Mouse (Mus musculus) forebrain, embryonic 14.5 days (tissue): ENCODE results near the gene Rhou. TPM values are rescaled to one million over a fixed set of nuclear protein-coding genes. Genes with fewer than 3 reads are reported as not detected.
"Not testable (repeated sequence)": the region's sequence is repeated elsewhere in the genome, so short reads cannot be mapped to it uniquely, and the experiment has no call there.

Experiments
- ATAC-seq: fragments of 200-750 bp; cut with Nextera tagmentation; 2 replicates; pipeline ENCODE4 v1.8.0; 2017; ENCODE audit warnings: mild to moderate bottlenecking, moderate library complexity
- DNase-seq: peaks from one replicate; pipeline ENCODE4 v3.0.0-alpha.2; 2015; ENCODE audit warnings: low spot score
- H3K27ac ChIP-seq: fragments of 300-500 bp; sonication (generic); 2 replicates; pipeline ENCODE4 v1.5.1; 2014; ENCODE audit warnings: low read depth, mild to moderate bottlenecking, control low read depth, low read length, moderate library complexity
- H3K27me3 ChIP-seq: fragments of 300-500 bp; sonication (generic); replicated peaks from 2 replicates; pipeline ENCODE4 v1.6.1; 2014; ENCODE audit warnings: low read length, control low read depth, mixed read lengths; ENCODE audit not compliant: control insufficient read depth, insufficient read depth
- H3K36me3 ChIP-seq: fragments of 300-500 bp; sonication (generic); 2 replicates; pipeline ENCODE4 v1.6.1; 2014; ENCODE audit warnings: low read length, control low read depth; ENCODE audit not compliant: control insufficient read depth, insufficient read depth
- H3K4me1 ChIP-seq: fragments of 300-500 bp; sonication (generic); 2 replicates; pipeline ENCODE4 v1.6.1; 2014; ENCODE audit warnings: antibody characterized with exemption, low read length, control low read depth; ENCODE audit not compliant: control insufficient read depth, insufficient read depth
- H3K4me2 ChIP-seq: fragments of 300-500 bp; sonication (generic); 2 replicates; pipeline ENCODE4 v1.6.1; 2014; ENCODE audit warnings: mild to moderate bottlenecking, control low read depth, low read length
- H3K4me3 ChIP-seq: fragments of 300-500 bp; sonication (generic); 2 replicates; pipeline ENCODE4 v1.5.1; 2014; ENCODE audit warnings: low read depth, low read length, control low read depth
- H3K9ac ChIP-seq: fragments of 300-500 bp; sonication (generic); 2 replicates; pipeline ENCODE4 v1.6.1; 2014; ENCODE audit warnings: mild to moderate bottlenecking, low read length, control low read depth, moderate library complexity
- H3K9me3 ChIP-seq: fragments of 300-500 bp; sonication (generic); replicated peaks from 2 replicates; pipeline ENCODE4 v1.6.1; 2016; ENCODE audit warnings: low read length, control low read depth, mixed read lengths; ENCODE audit not compliant: control insufficient read depth
- WGBS: fragments of 180-500 bp; shearing (Covaris S2); extraction: QIAGEN DNeasy Blood & Tissue Kit; methylation state at CpG from one replicate; pipeline ENCODE4 v1.1.7; 2014; 5-methylcytosine and 5-hydroxymethylcytosine counted together
- polyA plus RNA-seq: library from polyadenylated mRNA; unstranded; fragments of >200 nt; fragmentation: Nextera tagmentation; extraction: Ambion mirVana; gene quantifications from 2 replicates; pipeline ENCODE4 v1.2.1, GENCODE M21; 2014

The Rhou gene
- polyA plus RNA-seq, result 7.1 and 7.2 TPM in 2 replicates

DNA sequence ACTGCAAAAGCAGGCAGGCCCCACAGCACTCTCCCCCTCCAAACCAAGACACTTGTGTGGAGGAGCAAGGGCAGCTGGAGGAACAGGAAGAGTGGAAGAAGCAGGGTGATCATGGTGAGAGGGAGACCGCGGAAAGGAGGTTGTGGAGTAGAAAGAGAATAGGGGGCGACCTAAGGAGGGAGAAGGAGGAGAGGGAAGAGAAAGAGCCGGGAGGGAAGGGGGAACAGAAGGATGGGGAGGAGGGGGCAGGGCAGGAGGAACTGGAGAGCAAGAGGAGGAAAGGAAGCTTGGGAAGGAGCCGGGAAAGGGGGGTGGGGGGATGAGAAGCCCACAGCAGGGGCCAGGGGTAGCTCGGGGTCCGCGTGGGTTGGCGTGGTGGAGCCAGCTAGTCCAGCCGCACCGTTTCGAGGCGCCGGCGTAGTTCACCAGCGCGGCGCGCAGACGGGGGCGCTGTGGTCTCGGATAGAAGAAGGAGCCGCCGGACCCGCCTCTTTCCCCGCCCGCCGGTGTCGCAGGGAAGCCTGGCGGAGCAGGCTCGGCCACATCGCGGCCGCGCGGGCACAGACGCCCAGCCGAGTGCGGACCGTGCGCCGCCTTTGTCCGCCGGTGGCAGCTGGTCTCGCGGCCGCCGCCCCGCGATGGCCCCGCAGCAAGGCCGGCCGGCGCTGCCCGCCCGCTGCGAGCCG is at the start of gene Rhou:
Gene Rhou, plus strand, starts transcription at position 622 of the 686 bp plus-strand sequence.
- under 1% methylated on average over 41 of the region's 58 CpGs for WGBS
- Histone ChIP-seq H3K9ac (peak within 1 kb of the TSS; percentile 91), H3K36me3 (peaks cover 15% of the 10 kb centered on the region), H3K27me3 (no peaks in the 10 kb centered on the region), H3K9me3 (no peaks in the 10 kb centered on the region), H3K4me3 (peak within 1 kb of the TSS; percentile 71), H3K27ac (peak within 1 kb of the TSS; percentile 92), H3K4me1 (peaks cover 10% of the 10 kb centered on the region), H3K4me2 (peak within 1 kb of the TSS; percentile 63)
- peak; percentile 96 for DNase-seq
- ATAC-seq, result peak; percentile 93

DNA sequence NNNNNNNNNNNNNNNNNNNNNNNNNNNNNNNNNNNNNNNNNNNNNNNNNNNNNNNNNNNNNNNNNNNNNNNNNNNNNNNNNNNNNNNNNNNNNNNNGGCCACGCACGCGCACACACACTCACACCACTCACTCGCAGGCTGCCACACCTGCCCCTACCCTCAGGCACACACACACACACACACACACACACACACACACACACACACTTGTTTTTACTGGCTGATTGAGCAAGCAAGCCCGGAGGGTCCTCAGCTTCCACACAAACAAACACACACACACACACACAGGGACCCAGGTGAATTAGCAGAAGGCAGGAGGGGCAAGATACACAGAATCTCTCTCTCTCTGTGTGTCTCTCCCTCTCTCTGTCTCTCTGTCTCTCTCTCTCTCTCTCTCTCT is 41.1 kb upstream of the Rhou start:
- H3K27ac ChIP-seq, H3K4me2 ChIP-seq, H3K9me3 ChIP-seq, H3K36me3 ChIP-seq, H3K9ac ChIP-seq, ATAC-seq, H3K4me1 ChIP-seq, H3K27me3 ChIP-seq, H3K4me3 ChIP-seq, DNase-seq: not testable (repeated sequence)
- no CpG with 5 or more reads among the region's 5 CpGs for WGBS

DNA sequence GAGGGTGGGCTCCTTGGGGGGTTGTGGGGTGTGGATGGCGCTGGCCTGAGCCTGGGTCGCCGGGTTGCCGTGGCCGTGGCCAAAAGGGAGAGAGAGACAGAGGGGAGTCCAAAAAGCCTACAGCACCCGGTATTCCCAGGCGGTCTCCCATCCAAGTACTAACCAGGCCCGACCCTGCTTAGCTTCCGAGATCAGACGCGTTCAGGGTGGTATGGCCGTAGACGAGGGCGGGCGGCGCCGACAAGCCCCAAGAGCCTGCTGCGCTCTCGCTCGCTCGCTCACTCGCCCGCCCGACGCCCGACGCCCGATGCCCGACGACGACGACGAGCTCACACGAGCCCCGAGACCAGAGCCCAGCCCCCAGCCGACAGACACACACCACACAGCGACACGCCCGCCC is 30.2 kb upstream of the Rhou start:
- not testable (repeated sequence) for ATAC-seq, DNase-seq, H3K27me3 ChIP-seq, H3K9me3 ChIP-seq, H3K9ac ChIP-seq, H3K4me3 ChIP-seq, H3K4me2 ChIP-seq, H3K4me1 ChIP-seq, H3K36me3 ChIP-seq, H3K27ac ChIP-seq
- no CpG with 5 or more reads among the region's 39 CpGs for WGBS

DNA sequence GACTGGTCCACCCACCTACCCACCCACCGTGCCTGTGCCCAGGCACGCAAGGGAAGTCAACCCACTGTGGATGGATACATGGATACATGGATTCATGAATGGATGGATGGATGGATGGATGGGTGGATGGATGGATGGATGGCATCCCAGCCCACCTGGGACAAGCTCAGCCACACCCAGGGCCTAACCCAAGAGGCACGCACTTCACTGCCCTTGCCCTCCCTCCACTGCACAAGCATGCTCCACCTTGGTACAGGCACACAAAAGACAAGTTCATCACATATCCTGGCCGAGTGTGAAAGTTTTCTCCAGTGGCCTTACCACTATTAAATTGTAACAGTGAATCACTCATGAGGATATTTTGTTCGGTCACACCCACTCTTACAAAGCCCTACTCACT is 29.5 kb upstream of the Rhou start:
- H3K4me1 ChIP-seq, result peaks cover 5% of the 10 kb centered on the region; the same call in 1 of the 2 replicates
- 52% methylated on average over 5 of the region's 5 CpGs for WGBS

DNA sequence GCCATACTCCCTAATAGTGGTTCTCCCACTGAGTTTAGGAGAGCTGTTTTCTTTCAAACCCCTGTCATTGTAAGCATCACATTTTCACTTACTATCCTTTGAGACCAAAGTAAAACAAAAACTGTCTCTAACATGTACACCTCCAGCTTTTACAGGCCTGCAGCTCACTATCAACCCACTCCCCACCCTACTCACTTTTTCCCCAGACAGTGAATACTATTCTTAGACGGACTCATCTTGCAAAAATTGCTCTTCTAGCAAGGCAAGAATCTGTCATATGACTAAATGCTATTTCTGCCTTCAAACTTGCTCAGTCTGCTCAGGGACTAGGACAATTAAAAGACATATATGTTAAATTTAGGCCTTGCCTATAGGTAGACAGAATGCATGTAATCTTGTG is 29.0 kb upstream of the Rhou start:
- Histone ChIP-seq H3K9ac (no peak overlapping the region), H3K36me3 (no peaks in the 10 kb centered on the region), H3K27ac (no peak overlapping the region), H3K4me1 (peaks cover 6% of the 10 kb centered on the region; the same call in 1 of the 2 replicates), H3K9me3 (no peaks in the 10 kb centered on the region), H3K4me2 (no peak overlapping the region), H3K27me3 (peaks cover 8% of the 10 kb centered on the region), H3K4me3 (no peak overlapping the region)
- 39% methylated on average over 1 of the region's 1 CpGs for WGBS
- no peak for ATAC-seq
- DNase-seq, result no peak

More for the DNA sequence above, 29.5 kb upstream of the Rhou start:
- Histone ChIP-seq H3K4me2 (no peak overlapping the region), H3K27ac (no peak overlapping the region), H3K4me3 (no peak overlapping the region), H3K36me3 (no peaks in the 10 kb centered on the region), H3K9me3 (no peaks in the 10 kb centered on the region), H3K27me3 (peaks cover 8% of the 10 kb centered on the region), H3K9ac (no peak overlapping the region)
- ATAC-seq (no peak), DNase-seq (no peak)

DNA sequence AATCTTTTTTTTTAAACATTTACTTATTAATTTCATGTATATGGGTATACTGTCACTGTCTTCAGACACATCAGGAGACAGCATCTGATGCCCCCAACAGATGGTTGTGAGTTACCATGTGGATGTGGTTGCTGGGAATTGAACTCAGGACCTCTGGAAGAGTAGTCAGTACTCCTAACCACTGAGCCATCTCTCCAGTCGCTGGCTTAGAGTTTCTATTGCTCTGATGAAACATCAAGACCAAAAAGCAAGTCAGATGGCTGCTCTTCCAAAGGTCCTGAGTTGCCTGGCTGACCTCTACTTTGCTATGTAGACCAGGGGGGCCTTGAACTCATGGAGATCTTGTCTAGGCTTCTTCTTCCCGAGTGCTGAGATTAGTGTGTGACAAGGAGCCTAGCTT is 28.0 kb upstream of the Rhou start:
- WGBS, result 31% methylated on average over 2 of the region's 2 CpGs
- Histone ChIP-seq H3K36me3 (no peaks in the 10 kb centered on the region), H3K9me3 (no peaks in the 10 kb centered on the region), H3K4me2 (no peak overlapping the region), H3K9ac (no peak overlapping the region), H3K27me3 (peaks cover 8% of the 10 kb centered on the region), H3K4me3 (no peak overlapping the region), H3K27ac (no peak overlapping the region), H3K4me1 (peaks cover 6% of the 10 kb centered on the region; the same call in 1 of the 2 replicates)
- DNase-seq, result no peak
- no peak for ATAC-seq

DNA sequence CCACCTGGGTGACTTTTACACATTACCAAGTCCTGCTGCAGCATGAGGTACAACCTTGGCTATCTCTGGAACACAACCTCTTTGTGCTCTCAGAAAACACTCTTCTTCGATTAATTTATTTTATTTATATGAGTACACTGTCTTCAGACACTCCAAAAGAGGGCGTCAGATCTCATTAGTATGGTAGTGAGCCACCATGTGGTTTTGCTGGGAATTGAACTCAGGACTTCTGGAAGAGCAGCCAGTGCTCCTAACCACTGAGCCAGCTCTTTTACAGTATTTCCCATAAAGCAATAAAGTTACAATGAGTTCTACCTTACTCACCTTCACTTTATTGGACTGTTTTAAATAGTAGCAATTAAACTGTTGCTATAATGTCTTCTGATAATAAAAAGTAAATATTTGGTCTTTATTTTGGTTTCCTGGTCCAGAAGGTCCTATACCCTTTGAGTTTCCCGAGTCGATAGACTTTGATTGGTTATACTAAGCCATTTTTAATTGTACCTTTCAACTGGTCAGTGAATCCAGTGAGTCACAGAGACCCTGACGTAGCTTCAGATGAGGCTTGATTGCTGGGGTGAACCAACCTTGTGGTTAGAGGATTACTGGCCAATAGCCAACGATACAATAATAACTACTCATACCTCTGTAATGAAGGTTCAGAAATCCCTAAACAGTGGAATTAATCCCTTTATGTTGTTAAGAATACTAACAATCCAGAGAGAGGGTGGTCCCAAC is 26.1 kb upstream of the Rhou start:
- H3K4me2 ChIP-seq, result no peak overlapping the region
- peaks cover 12% of the 10 kb centered on the region for H3K27me3 ChIP-seq
- no peak overlapping the region for H3K4me3 ChIP-seq
- H3K36me3 ChIP-seq, result no peaks in the 10 kb centered on the region
- ATAC-seq, result no peak
- no peak for DNase-seq
- H3K9ac ChIP-seq, result no peak overlapping the region
- peaks cover 6% of the 10 kb centered on the region; the same call in 1 of the 2 replicates for H3K4me1 ChIP-seq
- no peak overlapping the region for H3K27ac ChIP-seq
- 55% methylated on average over 6 of the region's 6 CpGs for WGBS
- no peaks in the 10 kb centered on the region for H3K9me3 ChIP-seq

DNA sequence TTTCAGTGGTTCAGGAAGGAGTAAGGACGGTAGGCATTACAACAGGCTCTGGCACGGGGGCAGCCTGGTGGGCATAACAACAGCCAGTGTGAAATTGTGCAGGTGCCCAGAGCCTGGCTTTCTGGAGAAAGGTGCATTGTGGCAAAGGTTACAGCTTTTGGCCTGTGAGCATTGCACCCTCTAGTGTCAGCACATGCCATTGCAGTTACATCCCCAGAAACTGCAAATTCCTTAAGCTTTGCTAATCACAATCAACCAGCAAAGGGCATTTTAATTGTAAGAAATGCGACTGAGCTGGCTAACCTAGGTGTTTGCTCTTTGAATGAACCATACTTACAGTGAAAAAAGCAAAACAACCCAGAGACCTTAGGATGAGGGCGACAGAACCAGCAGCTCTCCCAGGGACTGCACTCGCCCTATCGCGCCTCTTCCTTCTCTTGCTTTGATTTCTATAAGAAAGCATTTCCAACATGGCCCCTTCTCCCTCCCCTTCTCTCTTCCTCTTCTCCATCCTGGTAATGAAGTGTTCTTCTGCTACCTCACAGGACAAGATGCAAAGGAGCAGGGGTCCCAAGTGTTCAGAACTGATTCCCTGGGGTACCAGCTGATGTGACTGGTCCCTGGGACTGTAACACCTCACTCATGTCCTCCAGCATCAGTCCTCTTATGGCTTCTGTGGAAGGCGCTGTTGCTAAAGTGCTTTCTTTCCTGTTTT is 25.3 kb upstream of the Rhou start:
- peak overlapping the region; percentile 37; the same call in 1 of the 2 replicates for H3K9ac ChIP-seq
- H3K4me2 ChIP-seq, result peak overlapping the region; percentile 55
- H3K27ac ChIP-seq, result no peak overlapping the region
- ATAC-seq (peak; percentile 48), DNase-seq (peak; percentile 67)
- H3K4me3 ChIP-seq, result peak overlapping the region; percentile 23
- peaks cover 12% of the 10 kb centered on the region for H3K27me3 ChIP-seq
- no peaks in the 10 kb centered on the region for H3K36me3 ChIP-seq
- 3% methylated on average over 8 of the region's 8 CpGs for WGBS
- peaks cover 6% of the 10 kb centered on the region; the same call in 1 of the 2 replicates for H3K4me1 ChIP-seq
- no peaks in the 10 kb centered on the region for H3K9me3 ChIP-seq
